ENCODE assay signal across 18 mouse cellular contexts in genomic region chr11:96327750-96328149, GRCm38 (mm10). TPM values are rescaled to one million over a fixed set of nuclear protein-coding genes. Genes with fewer than 3 reads are reported as not detected.
DNase-seq lines count a peak whose midpoint lies in the region; ATAC-seq and TF ChIP-seq lines count a peak whose summit lies in the region.
"Had no signal": no experiment of that assay in that cellular context is flagged by ENCODE, and none has a peak within 500 bp of the region (broad histone marks: within the 10 kb centered on the region; RNA-seq: fewer than 3 reads in every experiment).

No protein-coding gene starts in this region.

- H3K4me1 ChIP-seq in liver, embryonic 11.5 days (replicated peaks; ENCODE audit: control insufficient read depth, insufficient read depth, low read length): peaks cover 6% of the 10 kb centered on the region
- 0 out of 2 replicates have a peak, but pooled peaks cover 1% of the 10 kb centered on the region for H3K4me1 ChIP-seq in liver, postnatal 0 days (ENCODE audit: insufficient read depth)
- no peaks in the 10 kb centered on the region; the same call in 1 of the 2 replicates for H3K4me1 ChIP-seq in hindbrain, embryonic 11.5 days (replicated peaks; ENCODE audit: control insufficient read depth, insufficient read depth, low read length)
- H3K4me1 ChIP-seq in hindbrain, postnatal 0 days (ENCODE audit: insufficient read depth, low read length): no peaks in the 10 kb centered on the region
- H3K4me1 ChIP-seq in neural tube, embryonic 15.5 days: peaks cover 93% of the 10 kb centered on the region

- 28% methylated on average over 5 of the region's 5 CpGs for WGBS in liver, embryonic 11.5 days
- WGBS in liver, postnatal 0 days (ENCODE audit: insufficient replicate concordance): 35% methylated on average over 5 of the region's 5 CpGs
- 0% methylated on average over 5 of the region's 5 CpGs for WGBS in hindbrain, embryonic 11.5 days
- 4% methylated on average over 5 of the region's 5 CpGs for WGBS in hindbrain, postnatal 0 days
- WGBS in neural tube, embryonic 15.5 days: 5% methylated on average over 5 of the region's 5 CpGs

- no peak overlapping the region for H3K27ac ChIP-seq in liver, embryonic 11.5 days (ENCODE audit: low read depth, low read length)
- H3K27ac ChIP-seq in liver, postnatal 0 days (ENCODE audit: low read depth): no peak overlapping the region
- H3K27ac ChIP-seq in hindbrain, embryonic 11.5 days (ENCODE audit: low read depth, low read length): peak overlapping the region; percentile 98
- peak overlapping the region; percentile 85 for H3K27ac ChIP-seq in hindbrain, postnatal 0 days
- peak overlapping the region; percentile 99 for H3K27ac ChIP-seq in neural tube, embryonic 15.5 days (replicated peaks)

- H3K27me3 ChIP-seq in liver, embryonic 11.5 days (replicated peaks; ENCODE audit: control insufficient read depth, insufficient read depth, low read length): peaks cover 98% of the 10 kb centered on the region
- peaks cover 75% of the 10 kb centered on the region for H3K27me3 ChIP-seq in liver, postnatal 0 days (ENCODE audit: insufficient read depth, low read length)
- H3K27me3 ChIP-seq in hindbrain, embryonic 11.5 days (ENCODE audit: control insufficient read depth, insufficient read depth, low read length): peaks cover 82% of the 10 kb centered on the region
- H3K27me3 ChIP-seq in hindbrain, postnatal 0 days (ENCODE audit: insufficient read depth, low read length): peaks cover 90% of the 10 kb centered on the region
- H3K27me3 ChIP-seq in neural tube, embryonic 15.5 days (replicated peaks): no peaks in the 10 kb centered on the region

- TF ChIP-seq EP300 in liver, postnatal 0 days (IDR thresholded peaks at IDR 0.05; ENCODE audit: low read depth): no peak

- intact Hi-C loops in left cerebral cortex, postnatal 25 days (cut with DNase I): loop anchor here (10.0 kb wide), 1 partner anchor 153 kb away; no protein-coding TSS in a partner anchor

- H3K36me3 ChIP-seq in liver, embryonic 11.5 days (ENCODE audit: control insufficient read depth, insufficient read depth, low read length): no peaks in the 10 kb centered on the region
- no peaks in the 10 kb centered on the region for H3K36me3 ChIP-seq in liver, postnatal 0 days (replicated peaks; ENCODE audit: insufficient read depth, low read length)
- H3K36me3 ChIP-seq in hindbrain, embryonic 11.5 days (ENCODE audit: control insufficient read depth, insufficient read depth, low read length): no peaks in the 10 kb centered on the region
- no peaks in the 10 kb centered on the region for H3K36me3 ChIP-seq in hindbrain, postnatal 0 days (ENCODE audit: insufficient read depth, low read length)
- H3K36me3 ChIP-seq in neural tube, embryonic 15.5 days: no peaks in the 10 kb centered on the region

- H3K4me2 ChIP-seq in liver, embryonic 11.5 days: peak overlapping the region; percentile 52
- H3K4me2 ChIP-seq in liver, postnatal 0 days (ENCODE audit: low read depth, low read length): no peak overlapping the region
- H3K4me2 ChIP-seq in hindbrain, embryonic 11.5 days (replicated peaks; ENCODE audit: low read depth, low read length): peak overlapping the region; percentile 79
- peak overlapping the region; percentile 56 for H3K4me2 ChIP-seq in hindbrain, postnatal 0 days (ENCODE audit: low read depth, low read length)
- H3K4me2 ChIP-seq in neural tube, embryonic 15.5 days: peak overlapping the region; percentile 87

- no peaks in the 10 kb centered on the region for H3K9me3 ChIP-seq in liver, embryonic 11.5 days (ENCODE audit: control insufficient read depth, low read length)
- no peaks in the 10 kb centered on the region for H3K9me3 ChIP-seq in liver, postnatal 0 days (ENCODE audit: low read length)
- no peaks in the 10 kb centered on the region for H3K9me3 ChIP-seq in hindbrain, embryonic 11.5 days (ENCODE audit: control insufficient read depth, low read length)
- no peaks in the 10 kb centered on the region for H3K9me3 ChIP-seq in hindbrain, postnatal 0 days (ENCODE audit: low read length)
- H3K9me3 ChIP-seq in neural tube, embryonic 15.5 days (replicated peaks): no peaks in the 10 kb centered on the region

- no peak overlapping the region for H3K9ac ChIP-seq in liver, embryonic 11.5 days (ENCODE audit: low read depth, low read length)
- H3K9ac ChIP-seq in liver, postnatal 0 days (replicated peaks): no peak overlapping the region
- peak overlapping the region; percentile 95 for H3K9ac ChIP-seq in hindbrain, embryonic 11.5 days (ENCODE audit: low read depth, low read length)
- H3K9ac ChIP-seq in hindbrain, postnatal 0 days (replicated peaks; ENCODE audit: low read length): peak overlapping the region; percentile 44
- peak overlapping the region; percentile 78 for H3K9ac ChIP-seq in neural tube, embryonic 15.5 days (replicated peaks)

- TF ChIP-seq CTCF in liver, postnatal 0 days (IDR thresholded peaks at IDR 0.05; ENCODE audit: low read depth): no peak
- TF ChIP-seq CTCF in hindbrain, postnatal 0 days (IDR thresholded peaks at IDR 0.05; ENCODE audit: low read depth): no peak

- no peak for DNase-seq in liver, embryonic 11.5 days (ENCODE audit: low spot score)
- no peak for DNase-seq in liver, postnatal 0 days
- DNase-seq in hindbrain, embryonic 11.5 days (ENCODE audit: low spot score): peak; percentile 53
- DNase-seq in hindbrain, postnatal 0 days (ENCODE audit: low spot score): no peak
- DNase-seq in left cerebral cortex, postnatal 25 days (ENCODE audit: low spot score in 2 of 2): no peak
- no peak for DNase-seq in spleen, postnatal 10 days (ENCODE audit: low spot score in 2 of 2)
- DNase-seq: adrenal gland, postnatal 25 days; cerebellum, postnatal 10 days; gastrocnemius, postnatal 36 days; kidney, adult 9 months; layer of hippocampus, postnatal 36 days; midbrain, embryonic 14.5 days; retina, postnatal 1 day; spleen, adult 18-20 months; thymus, adult 2 months had no signal

- H3K4me3 ChIP-seq in liver, embryonic 11.5 days (ENCODE audit: low read depth, low read length): no peak overlapping the region
- H3K4me3 ChIP-seq in liver, postnatal 0 days (ENCODE audit: low read depth, low read length): no peak overlapping the region
- H3K4me3 ChIP-seq in hindbrain, embryonic 11.5 days (ENCODE audit: low read depth, low read length): peak overlapping the region; percentile 56
- H3K4me3 ChIP-seq in hindbrain, postnatal 0 days (ENCODE audit: low read length): peak overlapping the region; percentile 29
- peak overlapping the region; percentile 60 for H3K4me3 ChIP-seq in neural tube, embryonic 15.5 days (replicated peaks)

- no peak for ATAC-seq in liver, embryonic 11.5 days (replicated peaks; ENCODE audit: low FRiP score)
- ATAC-seq in liver, postnatal 0 days: no peak
- ATAC-seq in hindbrain, embryonic 11.5 days (ENCODE audit: low FRiP score): no peak
- peak; percentile 43; the same call in 1 of the 2 replicates for ATAC-seq in hindbrain, postnatal 0 days
- ATAC-seq in neural tube, embryonic 15.5 days (ENCODE audit: low FRiP score): peak; percentile 43; the same call in 1 of the 2 replicates
- ATAC-seq: CD4-positive, CD25-positive, alpha-beta regulatory T cell, adult 4 months had no signal

RNA-seq across cellular contexts. Expression of gene Hoxb3, which starts 4.6 kb away (rescaled TPM):
- 0.97 and 1.3 TPM in 2 replicates for polyA plus RNA-seq in liver, embryonic 11.5 days (2014; fragmentation: Nextera tagmentation; extraction: Ambion mirVana)
- 0.19 and 0.26 TPM in 2 replicates for polyA plus RNA-seq in liver, postnatal 0 days (2015; fragmentation: Nextera tagmentation; extraction: Ambion mirVana)
- polyA plus RNA-seq in hindbrain, embryonic 11.5 days (2014; fragmentation: Nextera tagmentation; extraction: Ambion mirVana): 10.5 and 13.1 TPM in 2 replicates
- total RNA-seq in hindbrain, postnatal 0 days (2014; rRNA removed): 42.1 and 42.2 TPM in 2 replicates
- 6.6 and 8.1 TPM in 2 replicates for polyA plus RNA-seq in hindbrain, postnatal 0 days (2015; fragmentation: Nextera tagmentation; extraction: Ambion mirVana)
- 8.0 and 12.6 TPM in 2 replicates for polyA plus RNA-seq in neural tube, embryonic 15.5 days (2015; fragmentation: Nextera tagmentation; extraction: Ambion mirVana)
- total RNA-seq in left cerebral cortex, postnatal 25 days (2021): not detected
- total RNA-seq: layer of hippocampus, postnatal 36 days had no signal
- polyA plus RNA-seq: midbrain, embryonic 14.5 days had no signal

RNA-seq across cellular contexts. Expression of gene Hoxb4, which starts 9.7 kb away (rescaled TPM):
- polyA plus RNA-seq in liver, embryonic 11.5 days (2014; fragmentation: Nextera tagmentation; extraction: Ambion mirVana): 0.71 and 1.1 TPM in 2 replicates
- 0.22 and 0.27 TPM in 2 replicates for polyA plus RNA-seq in liver, postnatal 0 days (2015; fragmentation: Nextera tagmentation; extraction: Ambion mirVana)
- 3.5 and 5.1 TPM in 2 replicates for polyA plus RNA-seq in hindbrain, embryonic 11.5 days (2014; fragmentation: Nextera tagmentation; extraction: Ambion mirVana)
- total RNA-seq in hindbrain, postnatal 0 days (2014; rRNA removed): 4.2 and 8.6 TPM in 2 replicates
- 2.4 and 3.3 TPM in 2 replicates for polyA plus RNA-seq in hindbrain, postnatal 0 days (2015; fragmentation: Nextera tagmentation; extraction: Ambion mirVana)
- 3.7 and 5.0 TPM in 2 replicates for polyA plus RNA-seq in neural tube, embryonic 15.5 days (2015; fragmentation: Nextera tagmentation; extraction: Ambion mirVana)
- total RNA-seq in left cerebral cortex, postnatal 25 days (2021): not detected
- total RNA-seq: layer of hippocampus, postnatal 36 days had no signal
- polyA plus RNA-seq: midbrain, embryonic 14.5 days had no signal

RNA-seq across cellular contexts. Expression of gene Hoxb2, which starts 22.6 kb away (rescaled TPM):
- 11.2 and 11.3 TPM in 2 replicates for polyA plus RNA-seq in liver, embryonic 11.5 days (2014; fragmentation: Nextera tagmentation; extraction: Ambion mirVana)
- polyA plus RNA-seq in liver, postnatal 0 days (2015; fragmentation: Nextera tagmentation; extraction: Ambion mirVana): 0.67 and 1.1 TPM in 2 replicates
- polyA plus RNA-seq in hindbrain, embryonic 11.5 days (2014; fragmentation: Nextera tagmentation; extraction: Ambion mirVana): 64.9 and 67.5 TPM in 2 replicates
- total RNA-seq in hindbrain, postnatal 0 days (2014; rRNA removed): 35.4 and 36.4 TPM in 2 replicates
- 11.6 and 13.1 TPM in 2 replicates for polyA plus RNA-seq in hindbrain, postnatal 0 days (2015; fragmentation: Nextera tagmentation; extraction: Ambion mirVana)
- 33.7 and 42.3 TPM in 2 replicates for polyA plus RNA-seq in neural tube, embryonic 15.5 days (2015; fragmentation: Nextera tagmentation; extraction: Ambion mirVana)
- total RNA-seq in left cerebral cortex, postnatal 25 days (2021): not detected
- total RNA-seq: layer of hippocampus, postnatal 36 days had no signal

RNA-seq across cellular contexts. Expression of gene Hoxb5, which starts 24.6 kb away (rescaled TPM):
- polyA plus RNA-seq in liver, embryonic 11.5 days (2014; fragmentation: Nextera tagmentation; extraction: Ambion mirVana): 3.7 and 4.5 TPM in 2 replicates
- 0.75 and 0.91 TPM in 2 replicates for polyA plus RNA-seq in liver, postnatal 0 days (2015; fragmentation: Nextera tagmentation; extraction: Ambion mirVana)
- polyA plus RNA-seq in hindbrain, embryonic 11.5 days (2014; fragmentation: Nextera tagmentation; extraction: Ambion mirVana): 33.1 and 42.5 TPM in 2 replicates
- 16.5 and 24.3 TPM in 2 replicates for total RNA-seq in hindbrain, postnatal 0 days (2014; rRNA removed)
- 109 and 113 TPM in 2 replicates for polyA plus RNA-seq in hindbrain, postnatal 0 days (2015; fragmentation: Nextera tagmentation; extraction: Ambion mirVana)
- polyA plus RNA-seq in neural tube, embryonic 15.5 days (2015; fragmentation: Nextera tagmentation; extraction: Ambion mirVana): 39.5 and 106 TPM in 2 replicates
- total RNA-seq in left cerebral cortex, postnatal 25 days (2021): not detected
- total RNA-seq: layer of hippocampus, postnatal 36 days had no signal
- polyA plus RNA-seq: CD4-positive, CD25-positive, alpha-beta regulatory T cell, adult 4 months; midbrain, embryonic 14.5 days had no signal

RNA-seq across cellular contexts. Expression of gene Hoxb6, which starts 35.5 kb away (rescaled TPM):
- 1.9 and 2.4 TPM in 2 replicates for polyA plus RNA-seq in liver, embryonic 11.5 days (2014; fragmentation: Nextera tagmentation; extraction: Ambion mirVana)
- not detected in 2 replicates for polyA plus RNA-seq in liver, postnatal 0 days (2015; fragmentation: Nextera tagmentation; extraction: Ambion mirVana)
- 15.9 and 38.5 TPM in 2 replicates for polyA plus RNA-seq in hindbrain, embryonic 11.5 days (2014; fragmentation: Nextera tagmentation; extraction: Ambion mirVana)
- 23.2 and 30.2 TPM in 2 replicates for total RNA-seq in hindbrain, postnatal 0 days (2014; rRNA removed)
- polyA plus RNA-seq in hindbrain, postnatal 0 days (2015; fragmentation: Nextera tagmentation; extraction: Ambion mirVana): 29.0 and 36.3 TPM in 2 replicates
- polyA plus RNA-seq in neural tube, embryonic 15.5 days (2015; fragmentation: Nextera tagmentation; extraction: Ambion mirVana): 109 and 135 TPM in 2 replicates
- total RNA-seq in left cerebral cortex, postnatal 25 days (2021): not detected
- total RNA-seq: layer of hippocampus, postnatal 36 days had no signal
- polyA plus RNA-seq: CD4-positive, CD25-positive, alpha-beta regulatory T cell, adult 4 months; heart, embryonic 16.5 days; midbrain, embryonic 14.5 days had no signal

Comparison
In these comparisons a context has a peak if more than half of its experiments do, and no peak if none do; other contexts are left out.
1. ATAC-seq: peak in hindbrain, postnatal 0 days (single experiment) and neural tube, embryonic 15.5 days (single experiment); none in liver, embryonic 11.5 days (single experiment), liver, postnatal 0 days (single experiment) and hindbrain, embryonic 11.5 days (single experiment).
2. H3K27ac ChIP-seq: peak in hindbrain, embryonic 11.5 days (single experiment), hindbrain, postnatal 0 days (single experiment) and neural tube, embryonic 15.5 days (single experiment); none in liver, embryonic 11.5 days (single experiment) and liver, postnatal 0 days (single experiment).
3. H3K4me3 ChIP-seq: peak in hindbrain, embryonic 11.5 days (single experiment), hindbrain, postnatal 0 days (single experiment) and neural tube, embryonic 15.5 days (single experiment); none in liver, embryonic 11.5 days (single experiment) and liver, postnatal 0 days (single experiment).
4. H3K9ac ChIP-seq: peak in hindbrain, embryonic 11.5 days (single experiment), hindbrain, postnatal 0 days (single experiment) and neural tube, embryonic 15.5 days (single experiment); none in liver, embryonic 11.5 days (single experiment) and liver, postnatal 0 days (single experiment).